Mouse (Mus musculus) embryonic facial prominence, embryonic 12.5 days (tissue): ENCODE measurements at regions not wholly inside any gene's neighbourhood (a gene's known extent, or its start where the extent isn't known, plus 50 kb on each side); places are given as distances from the start of the nearest gene placed in this dataset.

ENCODE experiments used
- ATAC-seq: fragments of 200-750 bp; cut with Nextera tagmentation; 2 replicates; pipeline ENCODE4 v1.8.0; 2017; ENCODE audit not compliant: insufficient number of reproducible peaks, insufficient read depth, low FRiP score, low TSS enrichment
- H3K27ac ChIP-seq: fragments of 300-500 bp; sonication (generic); 2 replicates; pipeline ENCODE4 v1.5.1; 2016; ENCODE audit warnings: mild to moderate bottlenecking
- H3K27me3 ChIP-seq: fragments of 300-500 bp; sonication (generic); 2 replicates; pipeline ENCODE4 v1.6.1; 2016; ENCODE audit warnings: mild to moderate bottlenecking, moderate library complexity
- H3K36me3 ChIP-seq: fragments of 300-500 bp; sonication (generic); 2 replicates; pipeline ENCODE4 v1.6.1; 2016; ENCODE audit warnings: mild to moderate bottlenecking
- H3K4me1 ChIP-seq: fragments of 300-500 bp; sonication (generic); 2 replicates; pipeline ENCODE4 v1.6.1; 2016
- H3K4me2 ChIP-seq: fragments of 300-500 bp; sonication (generic); replicated peaks from 2 replicates; pipeline ENCODE4 v1.6.1; 2016; ENCODE audit warnings: mild to moderate bottlenecking, moderate library complexity
- H3K4me3 ChIP-seq: fragments of 300-500 bp; sonication (generic); 2 replicates; pipeline ENCODE4 v1.5.1; 2016; ENCODE audit warnings: mild to moderate bottlenecking
- H3K9ac ChIP-seq: fragments of 300-500 bp; sonication (generic); 2 replicates; pipeline ENCODE4 v1.6.1; 2016; ENCODE audit warnings: mild to moderate bottlenecking, moderate library complexity
- H3K9me3 ChIP-seq: fragments of 300-500 bp; sonication (generic); 2 replicates; pipeline ENCODE4 v1.6.1; 2016; ENCODE audit warnings: mild to moderate bottlenecking, moderate library complexity
- WGBS: fragments of 180-500 bp; shearing (Covaris S2); methylation state at CpG from one replicate; pipeline ENCODE4 v1.1.7; 2016; 5-methylcytosine and 5-hydroxymethylcytosine counted together

DNA sequence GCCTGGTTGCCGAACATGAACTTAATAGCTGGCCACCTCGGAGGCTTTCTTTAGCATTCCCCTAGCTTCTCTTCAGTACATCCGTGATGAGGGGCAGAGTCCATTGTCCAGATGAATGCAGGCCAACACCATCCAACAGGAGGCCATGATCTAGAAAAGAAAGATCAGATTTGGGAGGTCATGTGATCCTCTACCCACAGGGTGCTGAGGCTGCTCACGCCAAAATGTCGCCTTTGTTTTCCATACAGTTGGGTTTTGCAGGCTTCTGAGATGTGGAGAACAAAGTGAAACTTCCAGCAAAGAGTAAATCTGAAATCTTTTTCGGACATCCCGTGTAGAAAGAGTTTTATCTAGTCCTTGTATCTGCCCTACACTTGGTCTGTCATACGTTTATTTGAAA is 55.2 kb upstream of the Zeb2 start:
- Histone ChIP-seq H3K4me2 (no peak overlapping the region), H3K9me3 (no peaks in the 10 kb centered on the region), H3K9ac (no peak overlapping the region), H3K27me3 (no peaks in the 10 kb centered on the region), H3K27ac (no peak overlapping the region), H3K4me3 (no peak overlapping the region), H3K36me3 (no peaks in the 10 kb centered on the region), H3K4me1 (0 out of 2 replicates have a peak, but pooled peaks cover 3% of the 10 kb centered on the region)
- 85% methylated on average over 8 of the region's 8 CpGs for WGBS
- no peak for ATAC-seq

- no peak overlapping the region for H3K27ac ChIP-seq
- no peaks in the 10 kb centered on the region for H3K9me3 ChIP-seq
- no peak for ATAC-seq
- H3K27me3 ChIP-seq: no peaks in the 10 kb centered on the region
- H3K9ac ChIP-seq: no peak overlapping the region
- 0 out of 2 replicates have a peak, but pooled peaks cover 3% of the 10 kb centered on the region for H3K4me1 ChIP-seq
- H3K36me3 ChIP-seq: no peaks in the 10 kb centered on the region
- H3K4me3 ChIP-seq: no peak overlapping the region
- H3K4me2 ChIP-seq: no peak overlapping the region
- WGBS: 59% methylated on average over 12 of the region's 12 CpGs
Observed at GRCm38 (mm10) chr2:45171520-45172173, 54.5 kb upstream of the Zeb2 start.

GRCm38 (mm10) chr2:45170272-45170671 is 53.1 kb upstream of the Zeb2 start:
- no peak overlapping the region for H3K27ac ChIP-seq
- H3K9ac ChIP-seq: no peak overlapping the region
- no peak overlapping the region for H3K4me2 ChIP-seq
- no peaks in the 10 kb centered on the region for H3K27me3 ChIP-seq
- 0 out of 2 replicates have a peak, but pooled peaks cover 3% of the 10 kb centered on the region for H3K4me1 ChIP-seq
- ATAC-seq: no peak
- H3K36me3 ChIP-seq: no peaks in the 10 kb centered on the region
- WGBS: 30% methylated on average over 3 of the region's 3 CpGs
- no peaks in the 10 kb centered on the region for H3K9me3 ChIP-seq
- no peak overlapping the region for H3K4me3 ChIP-seq

- 0 out of 2 replicates have a peak, but pooled peaks cover 3% of the 10 kb centered on the region for H3K4me1 ChIP-seq
- no peak overlapping the region for H3K9ac ChIP-seq
- no peaks in the 10 kb centered on the region for H3K36me3 ChIP-seq
- ATAC-seq: peak; percentile 28; the same call in 1 of the 2 replicates
- no peaks in the 10 kb centered on the region for H3K27me3 ChIP-seq
- H3K4me2 ChIP-seq: no peak overlapping the region
- H3K4me3 ChIP-seq: no peak overlapping the region
- 45% methylated on average over 9 of the region's 9 CpGs for WGBS
- no peak overlapping the region for H3K27ac ChIP-seq
- no peaks in the 10 kb centered on the region for H3K9me3 ChIP-seq
Observed at GRCm38 (mm10) chr2:45169429-45170070, 52.4 kb upstream of the Zeb2 start.

DNA sequence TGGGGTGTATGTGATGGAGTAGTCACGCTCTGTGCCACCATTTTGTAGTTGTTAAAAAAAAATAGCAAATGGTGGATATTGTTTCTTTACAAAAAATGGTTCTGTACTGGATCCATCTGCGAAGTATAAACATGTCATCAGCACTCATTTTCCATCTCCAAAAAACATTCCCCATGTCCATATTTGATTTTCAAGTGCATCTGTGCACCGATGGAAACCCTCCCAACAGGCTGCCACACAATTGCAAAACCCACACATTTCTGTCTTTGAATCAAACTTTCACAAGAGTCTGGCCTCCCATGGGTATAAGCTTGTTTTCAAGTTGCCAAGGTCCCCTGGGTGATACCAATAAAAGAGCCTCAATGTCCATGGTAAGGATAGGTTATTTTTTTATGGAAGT is 51.4 kb upstream of the Zeb2 start:
- no peak overlapping the region for H3K9ac ChIP-seq
- no peaks in the 10 kb centered on the region for H3K9me3 ChIP-seq
- no peak for ATAC-seq
- H3K4me2 ChIP-seq: no peak overlapping the region
- no peak overlapping the region for H3K4me3 ChIP-seq
- 86% methylated on average over 3 of the region's 3 CpGs for WGBS
- H3K36me3 ChIP-seq: no peaks in the 10 kb centered on the region
- H3K4me1 ChIP-seq: 0 out of 2 replicates have a peak, but pooled peaks cover 3% of the 10 kb centered on the region
- no peaks in the 10 kb centered on the region for H3K27me3 ChIP-seq
- no peak overlapping the region for H3K27ac ChIP-seq
